Mouse (Mus musculus) CH12.LX (cell line): ENCODE measurements around the gene Rnf43.

ENCODE experiments used
- CHD2 ChIP-seq: IDR thresholded peaks from 2 replicates; pipeline ENCODE4 v1.6.1; 2011; ENCODE audit warnings: low read length, improper control_type of control experiment
- CTCF ChIP-seq, 2 experiments: IDR thresholded peaks in 1 of 2; conservative IDR thresholded peaks in 1 of 2; 2 replicates each; pipeline ENCODE4 v1.5.1; 2011 to 2012; ENCODE audit warnings: low read depth in 2 of 2, low read length in 2 of 2, improper control_type of control experiment in 1 of 2, inconsistent platforms in 1 of 2, mild to moderate bottlenecking in 1 of 2, moderate library complexity in 1 of 2
- EP300 ChIP-seq: IDR thresholded peaks from 2 replicates; pipeline ENCODE4 v1.6.1; 2011; ENCODE audit warnings: low read length, improper control_type of control experiment
- HCFC1 ChIP-seq: IDR thresholded peaks from 2 replicates; pipeline ENCODE4 v1.6.1; 2012; ENCODE audit warnings: low read depth, mild to moderate bottlenecking, inconsistent platforms, low read length, improper control_type of control experiment
- MAX ChIP-seq: IDR thresholded peaks from 2 replicates; pipeline ENCODE4 v1.6.1; 2011; ENCODE audit warnings: low read length, improper control_type of control experiment
- POLR2A ChIP-seq: IDR thresholded peaks from 2 replicates; pipeline ENCODE4 v1.6.1; 2011; ENCODE audit warnings: low read depth, mild to moderate bottlenecking, improper control_type of control experiment, low read length
- TCF12 ChIP-seq: IDR thresholded peaks from 2 replicates; pipeline ENCODE4 v1.6.1; 2014; ENCODE audit warnings: low read depth, mild to moderate bottlenecking, inconsistent platforms, low read length, improper control_type of control experiment
- ZNF384 ChIP-seq: IDR thresholded peaks from 2 replicates; pipeline ENCODE4 v1.6.1; 2012; ENCODE audit warnings: low read depth, low read length, improper control_type of control experiment, inconsistent platforms

- no peak for TF ChIP-seq CHD2
- TF ChIP-seq CTCF (conservative IDR thresholded peaks at IDR 0.05 in 1 of 2, IDR thresholded peaks at IDR 0.05 in 1 of 2; ENCODE audit: low read depth in 2 of 2, low read length in 2 of 2): no peak
- TF ChIP-seq HCFC1: no peak
- no peak for TF ChIP-seq EP300
- no peak for TF ChIP-seq POLR2A
- no peak for TF ChIP-seq TCF12
- TF ChIP-seq MAX: no peak
- no peak for TF ChIP-seq ZNF384
These were observed 39.4 kb upstream of the Rnf43 start for GRCm38 (mm10) chr11:87623160-87623559.
